Mouse (Mus musculus) stomach, embryonic 16.5 days (tissue): ENCODE results near the gene Lbx2. TPM values are rescaled to one million over a fixed set of nuclear protein-coding genes. Genes with fewer than 3 reads are reported as not detected.

Source experiments
- ATAC-seq: fragments of 200-750 bp; cut with Nextera tagmentation; 2 replicates; pipeline ENCODE4 v1.8.0; 2017; ENCODE audit warnings: moderate number of reproducible peaks, moderate TSS enrichment; ENCODE audit not compliant: insufficient read depth, low FRiP score
- H3K27ac ChIP-seq: fragments of 300-500 bp; sonication (generic); 2 replicates; pipeline ENCODE4 v1.5.1; 2014; ENCODE audit warnings: low read length
- H3K27me3 ChIP-seq: fragments of 300-500 bp; sonication (generic); 2 replicates; pipeline ENCODE4 v1.6.1; 2014; ENCODE audit warnings: low read length, control low read depth, mixed read lengths; ENCODE audit not compliant: control insufficient read depth, insufficient read depth
- H3K36me3 ChIP-seq: fragments of 300-500 bp; sonication (generic); 2 replicates; pipeline ENCODE4 v1.6.1; 2014; ENCODE audit warnings: low read length; ENCODE audit not compliant: control insufficient read depth, insufficient read depth
- H3K4me1 ChIP-seq: fragments of 300-500 bp; sonication (generic); 2 replicates; pipeline ENCODE4 v1.6.1; 2014; ENCODE audit warnings: low read length, control low read depth, mixed read lengths; ENCODE audit not compliant: control insufficient read depth, insufficient read depth
- H3K4me2 ChIP-seq: fragments of 300-500 bp; sonication (generic); 2 replicates; pipeline ENCODE4 v1.6.1; 2014; ENCODE audit warnings: low read depth, low read length, mixed read lengths
- H3K4me3 ChIP-seq: fragments of 300-500 bp; sonication (generic); replicated peaks from 2 replicates; pipeline ENCODE4 v1.5.1; 2014; ENCODE audit warnings: mild to moderate bottlenecking, low read length
- H3K9ac ChIP-seq: fragments of 300-500 bp; sonication (generic); 2 replicates; pipeline ENCODE4 v1.6.1; 2014; ENCODE audit warnings: low read length
- H3K9me3 ChIP-seq: fragments of 300-500 bp; sonication (generic); replicated peaks from 2 replicates; pipeline ENCODE4 v1.6.1; 2016; ENCODE audit warnings: low read length, control low read depth; ENCODE audit not compliant: control insufficient read depth
- WGBS: fragments of 180-500 bp; shearing (Covaris S2); extraction: QIAGEN DNeasy Blood & Tissue Kit; methylation state at CpG from one replicate; pipeline ENCODE4 v1.1.7; 2014; 5-methylcytosine and 5-hydroxymethylcytosine counted together
- microRNA counts: library from miRNA; unstranded; fragments of <30 nt; microRNA quantifications from one replicate; lab custom pipeline; 2016
- microRNA-seq: library from miRNA; unstranded; fragments of <30 nt; microRNA quantifications from one replicate; pipeline ENCODE4, GENCODE M21; 2016
- polyA plus RNA-seq: library from polyadenylated mRNA; unstranded; fragments of >200 nt; fragmentation: Nextera tagmentation; extraction: Ambion mirVana; gene quantifications from 2 replicates; pipeline ENCODE4 v1.2.1, GENCODE M21; 2015

Gene Lbx2
- polyA plus RNA-seq, 1 experiment from 2014 or later: 0.58 TPM

- 64% methylated on average over 7 of the region's 7 CpGs for WGBS
- H3K9ac ChIP-seq: peak within 1 kb of the TSS; percentile 85
- no peaks in the 10 kb centered on the region for H3K27me3 ChIP-seq
- H3K27ac ChIP-seq: peak within 1 kb of the TSS; percentile 99
- ATAC-seq: no peak
- no peaks in the 10 kb centered on the region for H3K9me3 ChIP-seq
- peak within 1 kb of the TSS; percentile 66 for H3K4me2 ChIP-seq
- peaks cover 35% of the 10 kb centered on the region for H3K4me1 ChIP-seq
- H3K4me3 ChIP-seq: peak within 1 kb of the TSS; percentile 54
- no peaks in the 10 kb centered on the region for H3K36me3 ChIP-seq
Observed at GRCm38 (mm10) chr6:83134951-83135513, 48.9 kb downstream of the Lbx2 start, which contains the start of gene Rtkn. TSS of gene Rtkn (plus strand) at chr6:83135463.

DNA sequence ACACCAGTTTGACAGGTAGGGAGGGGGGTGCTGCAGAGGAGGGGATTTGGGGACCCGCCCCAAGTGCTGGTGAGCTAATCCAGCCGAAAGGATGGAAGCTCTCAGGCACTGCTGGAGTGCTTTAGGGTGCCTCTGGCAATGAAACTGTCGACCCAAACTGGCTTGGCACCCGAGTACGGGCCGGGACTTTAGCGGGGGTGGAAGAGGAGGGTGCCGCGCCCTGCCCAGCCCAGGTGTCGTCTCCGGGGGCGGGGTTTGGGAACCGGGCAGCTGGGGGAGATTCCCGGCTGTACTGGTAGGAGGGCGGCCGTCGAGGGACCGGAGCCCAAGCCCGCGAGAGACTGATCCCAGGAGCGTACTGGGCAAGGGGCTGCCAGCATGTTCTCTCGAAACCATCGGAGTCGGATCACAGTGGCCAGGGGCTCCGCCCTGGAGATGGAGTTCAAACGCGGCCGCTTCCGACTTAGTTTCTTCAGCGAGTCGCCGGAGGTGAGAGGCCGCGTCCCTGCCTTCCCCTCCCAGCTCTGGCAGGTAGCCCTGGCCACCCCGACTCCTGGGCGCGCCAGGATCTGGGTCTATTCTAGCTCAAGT lies 49.5 kb downstream of the Lbx2 start:
- peak; percentile 4; the same call in 1 of the 2 replicates for ATAC-seq
- H3K27ac ChIP-seq: peak overlapping the region; percentile 99
- H3K4me1 ChIP-seq: peaks cover 35% of the 10 kb centered on the region
- WGBS: 4% methylated on average over 37 of the region's 37 CpGs
- no peaks in the 10 kb centered on the region for H3K36me3 ChIP-seq
- H3K9ac ChIP-seq: peak overlapping the region; percentile 85
- H3K4me2 ChIP-seq: peak overlapping the region; percentile 66
- peak overlapping the region; percentile 54 for H3K4me3 ChIP-seq
- H3K9me3 ChIP-seq: no peaks in the 10 kb centered on the region
- no peaks in the 10 kb centered on the region for H3K27me3 ChIP-seq

GRCm38 (mm10) chr6:83136291-83136880 lies 50.2 kb downstream of the Lbx2 start:
- Histone ChIP-seq H3K9me3 (no peaks in the 10 kb centered on the region), H3K4me1 (peaks cover 29% of the 10 kb centered on the region), H3K4me3 (peak overlapping the region; percentile 54), H3K9ac (peak overlapping the region; percentile 85), H3K27ac (peak overlapping the region; percentile 99), H3K36me3 (no peaks in the 10 kb centered on the region), H3K4me2 (peak overlapping the region; percentile 66), H3K27me3 (no peaks in the 10 kb centered on the region)
- WGBS: 17% methylated on average over 5 of the region's 5 CpGs
- no peak for ATAC-seq

- under 1% methylated on average over 26 of the region's 26 CpGs for WGBS
- Histone ChIP-seq H3K9ac (peak overlapping the region; percentile 85), H3K4me3 (peak overlapping the region; percentile 54), H3K4me2 (peak overlapping the region; percentile 66), H3K9me3 (no peaks in the 10 kb centered on the region), H3K36me3 (no peaks in the 10 kb centered on the region), H3K27me3 (no peaks in the 10 kb centered on the region), H3K4me1 (peaks cover 31% of the 10 kb centered on the region), H3K27ac (peak overlapping the region; percentile 99)
- peak; percentile 84 for ATAC-seq
Observed at GRCm38 (mm10) chr6:83136881-83137575, 50.9 kb downstream of the Lbx2 start.

DNA sequence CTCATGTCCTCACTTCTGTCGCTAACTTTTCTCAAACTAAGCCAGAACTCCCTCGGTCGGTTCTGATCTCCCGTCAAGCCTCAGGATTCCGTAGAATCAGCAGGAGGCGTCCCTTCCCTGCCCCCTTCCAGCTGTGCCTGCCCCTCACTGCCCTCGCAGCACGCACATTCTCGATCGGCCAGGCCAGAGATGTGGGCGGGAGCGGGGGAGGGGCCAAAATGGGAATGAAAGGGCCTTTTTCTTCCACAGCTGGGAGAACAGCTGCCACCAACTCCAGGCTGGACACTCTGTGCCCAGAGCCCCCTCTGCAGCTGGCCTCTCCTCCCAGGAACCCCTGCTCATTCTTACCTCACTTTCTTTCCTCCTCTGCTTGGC lies 51.4 kb downstream of the Lbx2 start:
- H3K9me3 ChIP-seq: no peaks in the 10 kb centered on the region
- ATAC-seq: peak; percentile 86
- no peaks in the 10 kb centered on the region for H3K36me3 ChIP-seq
- peak overlapping the region; percentile 54 for H3K4me3 ChIP-seq
- peak overlapping the region; percentile 99 for H3K27ac ChIP-seq
- peak overlapping the region; percentile 66 for H3K4me2 ChIP-seq
- H3K27me3 ChIP-seq: no peaks in the 10 kb centered on the region
- WGBS: 0% methylated on average over 12 of the region's 12 CpGs
- peak overlapping the region; percentile 85 for H3K9ac ChIP-seq
- H3K4me1 ChIP-seq: peaks cover 36% of the 10 kb centered on the region

MicroRNA genes within 50 kb of the gene (microRNA counts, 519-probe panel; counts per million panel counts)
- microRNA mmu-miR-3470a+mmu-miR-3470b (lab: Ali Mortazavi, UCI): 1,655 counts per million, percentile 25 among the panel's probes with 10 or more counts

Small RNA genes lying within 50 kb of the gene (microRNA-seq; reads per million reads assigned to microRNA genes)
- gene Mir3470a (not detected), gene Mir7040 (not detected)

Other genes starting within 250 kb of the Lbx2 start
- 1.4 and 1.5 TPM in 2 replicates for gene Sema4f, start 146.6 kb upstream of the Lbx2 start, polyA plus RNA-seq
- gene M1ap, start 139.5 kb upstream of the Lbx2 start, polyA plus RNA-seq: 0.26 and 1.0 TPM in 2 replicates
- gene Dok1, start 52.9 kb upstream of the Lbx2 start, polyA plus RNA-seq: 10.5 and 11.3 TPM in 2 replicates
- gene Loxl3, start 52.2 kb upstream of the Lbx2 start, polyA plus RNA-seq: 19.4 and 19.5 TPM in 2 replicates
- gene Aup1, start 31.8 kb upstream of the Lbx2 start, polyA plus RNA-seq: 228 and 235 TPM in 2 replicates
- 66.5 and 72.3 TPM in 2 replicates for gene Htra2, start 31.1 kb upstream of the Lbx2 start, polyA plus RNA-seq
- gene Dqx1, start 28.5 kb upstream of the Lbx2 start, polyA plus RNA-seq: 6.0 and 6.4 TPM in 2 replicates
- gene Tlx2, start 16.1 kb upstream of the Lbx2 start, polyA plus RNA-seq: 1.8 and 3.4 TPM in 2 replicates
- gene Pcgf1, start 8.5 kb upstream of the Lbx2 start, polyA plus RNA-seq: 25.1 and 28.8 TPM in 2 replicates
- 1.2 and 1.5 TPM in 2 replicates for gene Ccdc142, start 15.2 kb downstream of the Lbx2 start, polyA plus RNA-seq
- 1.8 TPM in 2 replicates for gene Gm42688, start 15.2 kb downstream of the Lbx2 start, polyA plus RNA-seq
- gene Mrpl53, start 22.7 kb downstream of the Lbx2 start, polyA plus RNA-seq: 115 and 123 TPM in 2 replicates
- gene Mogs, start 29.1 kb downstream of the Lbx2 start, polyA plus RNA-seq: 8.3 TPM in 2 replicates
- gene Wbp1, start 35.2 kb downstream of the Lbx2 start, polyA plus RNA-seq: 87.9 and 93.8 TPM in 2 replicates
- gene Ino80b, start 39.1 kb downstream of the Lbx2 start, polyA plus RNA-seq: 7.9 and 8.4 TPM in 2 replicates
- gene Rtkn, start 49.1 kb downstream of the Lbx2 start, polyA plus RNA-seq: 39.7 and 42.8 TPM in 2 replicates
- 4.1 and 5.0 TPM in 2 replicates for gene Wdr54, start 70.0 kb downstream of the Lbx2 start, polyA plus RNA-seq
- gene 1700003E16Rik, start 70.0 kb downstream of the Lbx2 start, polyA plus RNA-seq: 2.1 and 2.2 TPM in 2 replicates
- 73.7 and 74.1 TPM in 2 replicates for gene Dctn1, start 79.6 kb downstream of the Lbx2 start, polyA plus RNA-seq
- 0.30 and 0.60 TPM in 2 replicates for gene Slc4a5, start 133.5 kb downstream of the Lbx2 start, polyA plus RNA-seq
- gene Mthfd2, start 239.5 kb downstream of the Lbx2 start, polyA plus RNA-seq: 29.6 and 35.2 TPM in 2 replicates
- 67.6 and 67.9 TPM in 2 replicates for gene Mob1a, start 239.6 kb downstream of the Lbx2 start, polyA plus RNA-seq